Mouse (Mus musculus): ENCODE data around the gene Gcnt1. TPM values are rescaled to one million over a fixed set of nuclear protein-coding genes. Genes with fewer than 3 reads are reported as not detected.

Gene Gcnt1
- 1.1 and 1.5 TPM in 2 replicates for total RNA-seq (2021)
- long read RNA-seq, partial matches to known transcripts, result 0 of 1 reads
- long read RNA-seq, other reads (novel, unspliced or antisense), result 1 of 1 reads

- no peak for DNase-seq
Observed at GRCm38 (mm10) chr19:17372701-17373100, at the start of gene Gcnt1. TSS of gene Gcnt1 (minus strand) at chr19:17372844.

DNA sequence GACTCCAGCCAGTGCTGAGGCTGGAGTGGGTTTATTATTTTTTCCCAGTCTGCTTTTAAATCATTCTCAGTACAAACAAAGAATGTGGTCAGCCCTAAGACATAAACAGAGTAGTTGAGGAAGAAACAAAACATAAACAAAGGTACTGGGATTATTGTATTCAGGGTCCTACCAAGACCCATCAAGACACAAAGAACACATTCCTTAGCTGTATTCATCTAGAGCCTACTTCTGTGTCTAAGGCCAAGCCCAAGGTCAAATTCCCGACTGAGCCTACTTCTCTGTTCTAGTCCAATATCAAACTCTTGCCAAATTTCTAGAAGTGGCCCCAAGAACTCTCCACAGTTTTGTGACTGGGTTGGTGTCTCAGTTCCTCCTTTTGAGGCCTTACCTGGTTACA, 45.2 kb upstream of the Gcnt1 start:
- no peak for DNase-seq

DNA sequence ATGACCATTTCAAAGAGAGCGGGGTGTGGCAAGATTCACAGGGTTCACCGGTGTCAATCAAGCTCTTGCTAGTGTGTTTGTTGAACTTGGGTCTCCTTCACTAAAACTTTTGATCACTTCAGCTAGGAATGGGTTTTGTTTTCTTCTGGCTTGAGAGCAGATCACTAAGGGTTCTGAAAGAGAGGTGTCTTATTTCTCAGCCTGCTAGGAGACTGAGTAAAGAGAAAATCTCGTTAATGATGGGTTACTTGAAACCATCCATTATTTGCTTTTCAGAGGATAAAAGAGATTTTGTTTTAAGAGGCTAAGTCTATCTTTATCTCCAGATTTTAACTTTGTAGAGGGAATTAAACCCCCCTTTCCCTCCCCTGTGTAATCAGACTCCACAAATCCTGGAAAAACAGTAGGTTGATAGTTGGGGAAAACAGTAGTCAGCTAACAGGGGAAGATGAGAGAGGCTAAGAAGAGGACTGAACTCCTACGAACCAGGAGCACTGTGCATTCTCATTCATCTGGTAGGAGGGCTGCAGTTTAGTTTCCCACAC, 40.3 kb upstream of the Gcnt1 start:
- DNase-seq, result no peak

- DNase-seq, result no peak
Observed at GRCm38 (mm10) chr19:17410465-17411065, 37.9 kb upstream of the Gcnt1 start.

- no peak for DNase-seq
Observed at GRCm38 (mm10) chr19:17409351-17409750, 36.7 kb upstream of the Gcnt1 start.

DNA sequence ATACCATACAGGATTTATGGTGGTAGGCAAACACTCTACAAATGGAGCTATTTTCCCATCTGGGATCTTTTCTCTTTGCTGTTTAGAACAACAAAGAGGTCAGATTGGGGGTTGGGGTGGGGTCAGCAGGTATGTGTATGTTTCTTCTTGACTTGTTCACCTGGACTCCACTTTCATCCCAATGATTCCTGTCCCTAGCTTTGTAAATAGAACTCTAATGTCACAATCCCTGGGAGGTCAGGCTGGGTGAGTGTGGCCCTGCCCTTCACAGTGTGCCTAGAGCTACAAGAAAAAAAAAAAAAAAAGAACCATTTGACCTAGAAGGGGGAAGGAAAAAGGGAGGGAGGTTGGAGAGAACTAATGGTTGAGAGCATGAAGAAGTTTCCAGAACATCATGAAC, 35.9 kb upstream of the Gcnt1 start:
- DNase-seq, result no peak

GRCm38 (mm10) chr19:17406823-17407222, 34.2 kb upstream of the Gcnt1 start:
- no peak for DNase-seq

- no peak for DNase-seq
Observed at GRCm38 (mm10) chr19:17403175-17403574, 30.5 kb upstream of the Gcnt1 start.

DNA sequence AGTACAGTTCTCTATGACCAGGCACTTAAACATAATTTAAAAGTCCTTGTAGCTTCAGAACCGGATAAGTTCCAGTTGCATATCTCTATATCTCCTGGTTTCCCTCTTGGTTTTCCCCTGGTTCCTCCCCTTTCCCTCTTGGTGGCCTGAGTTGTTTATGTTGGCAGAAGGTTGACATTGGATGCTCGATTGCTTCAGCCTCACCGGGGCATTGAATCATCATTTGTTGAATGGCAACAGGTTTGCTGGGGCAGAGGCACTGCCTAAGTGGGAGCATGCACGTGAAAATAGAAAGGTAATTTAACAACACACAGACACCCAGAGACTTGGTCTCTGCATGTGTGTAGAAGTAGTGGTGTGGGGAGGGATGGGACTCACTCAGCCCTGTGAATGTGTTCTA, 27.9 kb upstream of the Gcnt1 start:
- no peak for DNase-seq

- no peak for DNase-seq
Observed at GRCm38 (mm10) chr19:17399965-17400364, 27.3 kb upstream of the Gcnt1 start.

- DNase-seq, result no peak
Observed at GRCm38 (mm10) chr19:17397922-17398321, 25.3 kb upstream of the Gcnt1 start.

GRCm38 (mm10) chr19:17396802-17397201, 24.2 kb upstream of the Gcnt1 start:
- DNase-seq, result no peak

DNA sequence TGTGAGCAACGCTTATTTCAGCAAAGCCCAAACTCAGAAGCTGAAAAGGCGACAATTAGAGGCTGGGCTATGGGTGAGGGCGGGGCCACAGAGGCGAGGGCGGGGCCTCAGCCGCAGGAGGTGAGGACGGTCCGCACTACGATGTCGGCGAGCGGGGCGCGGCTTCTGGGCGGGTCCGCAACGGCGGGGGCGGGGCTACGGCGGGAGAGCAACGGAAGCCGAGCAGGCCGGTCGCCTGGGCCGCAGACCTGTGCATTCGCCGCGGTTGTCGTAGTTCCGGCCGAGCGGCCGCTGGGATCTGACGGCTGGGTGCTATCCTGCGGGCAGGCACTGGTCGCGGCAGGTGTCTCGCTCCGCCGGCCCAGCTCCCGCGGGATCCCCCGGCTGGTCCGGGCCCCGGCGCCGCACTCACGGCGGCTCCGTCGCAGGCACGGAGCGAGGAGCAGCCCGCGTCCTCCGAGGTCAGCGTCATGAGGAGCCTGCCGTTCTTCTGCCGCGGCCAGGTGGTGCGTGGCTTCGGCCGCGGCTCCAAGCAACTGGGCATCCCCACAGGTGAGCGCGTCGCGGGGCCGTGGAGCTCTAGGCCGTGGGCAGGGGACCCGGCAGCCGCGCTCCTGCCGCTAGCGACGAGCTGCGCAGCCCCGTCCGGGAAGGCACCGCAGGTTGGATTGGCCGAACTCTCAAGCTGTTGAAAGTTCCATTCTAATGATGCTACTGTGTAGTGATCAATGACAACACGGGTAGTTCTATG, 21.4 kb upstream of the Gcnt1 start, which contains the start of gene Rfk:
Gene Rfk, plus strand, starts transcription at position 203 of the 751 bp plus-strand sequence.
- peak; percentile 98 for DNase-seq

GRCm38 (mm10) chr19:17392866-17393265, 20.2 kb upstream of the Gcnt1 start:
- no peak for DNase-seq

- DNase-seq, result no peak
Observed at GRCm38 (mm10) chr19:17388404-17388803, 15.8 kb upstream of the Gcnt1 start.

GRCm38 (mm10) chr19:17386424-17386823, 13.8 kb upstream of the Gcnt1 start:
- DNase-seq, result no peak

DNA sequence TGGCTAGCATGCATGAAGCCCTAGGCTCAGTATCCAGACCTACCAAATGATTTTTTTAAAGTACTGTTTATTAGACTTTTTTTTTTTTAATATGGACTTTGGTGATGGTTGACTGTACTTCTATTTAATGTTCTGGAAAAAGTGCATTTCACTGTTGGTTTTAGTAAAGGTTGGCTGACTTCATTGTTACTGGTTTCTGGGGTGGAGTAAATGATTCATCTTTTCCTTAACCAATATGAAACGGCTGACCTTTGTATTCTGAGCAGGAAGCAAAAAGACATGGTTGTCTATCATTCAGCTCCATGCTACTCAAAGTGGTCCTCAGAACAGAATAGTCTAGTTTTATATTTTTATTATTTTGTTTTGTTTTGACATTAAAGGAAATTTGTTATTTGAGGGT, 12.8 kb upstream of the Gcnt1 start:
- no peak for DNase-seq

- DNase-seq, result no peak
Observed at GRCm38 (mm10) chr19:17385022-17385421, 12.4 kb upstream of the Gcnt1 start.

DNA sequence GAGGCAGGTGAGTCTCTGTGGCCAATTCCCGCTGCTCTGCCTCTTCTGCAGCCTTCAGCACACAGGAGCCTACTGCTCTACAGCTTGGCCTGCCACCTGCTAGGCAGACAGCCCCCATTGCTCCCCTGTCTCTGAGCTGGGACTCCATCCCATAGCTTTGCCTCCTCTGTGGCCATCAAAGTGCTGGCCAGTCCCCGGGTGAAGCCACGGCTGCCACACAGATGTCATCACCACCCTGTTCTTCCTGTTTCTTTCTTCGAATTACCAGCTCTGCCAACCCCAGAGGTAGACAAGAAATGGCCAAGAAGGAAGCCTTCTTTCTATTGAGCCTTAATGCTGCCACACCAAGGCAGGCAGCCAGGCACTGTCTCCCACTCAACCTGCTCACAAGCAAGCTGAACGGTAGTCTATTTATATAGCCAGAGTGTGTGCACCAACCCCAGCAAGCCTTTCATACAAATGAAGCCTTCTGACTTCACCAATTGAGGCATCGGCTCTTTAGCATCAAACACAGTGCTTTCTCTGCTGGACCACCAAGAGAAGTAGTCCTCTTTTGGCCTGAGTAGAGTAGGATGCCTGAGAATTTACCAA, 10.3 kb upstream of the Gcnt1 start:
- DNase-seq, result no peak

DNA sequence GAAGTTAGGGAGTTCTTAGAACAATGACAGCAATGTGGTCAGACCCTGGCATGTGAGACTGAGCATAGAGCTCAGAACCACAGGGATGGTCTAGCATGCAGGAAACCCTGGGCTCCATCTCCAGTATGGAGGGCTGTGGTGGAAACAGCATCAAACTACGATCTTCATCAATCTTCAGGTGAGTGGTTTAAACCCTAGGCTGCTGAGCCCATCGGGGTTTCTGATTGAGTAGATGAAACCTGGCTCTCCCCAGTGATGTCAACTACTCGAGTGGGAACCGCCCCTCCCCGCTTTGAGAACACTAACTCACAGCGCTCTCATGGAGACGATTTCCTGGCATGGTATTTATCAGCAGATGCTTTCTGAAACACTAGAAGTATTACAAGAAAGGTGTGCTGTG, 7.9 kb upstream of the Gcnt1 start:
- no peak for DNase-seq

DNA sequence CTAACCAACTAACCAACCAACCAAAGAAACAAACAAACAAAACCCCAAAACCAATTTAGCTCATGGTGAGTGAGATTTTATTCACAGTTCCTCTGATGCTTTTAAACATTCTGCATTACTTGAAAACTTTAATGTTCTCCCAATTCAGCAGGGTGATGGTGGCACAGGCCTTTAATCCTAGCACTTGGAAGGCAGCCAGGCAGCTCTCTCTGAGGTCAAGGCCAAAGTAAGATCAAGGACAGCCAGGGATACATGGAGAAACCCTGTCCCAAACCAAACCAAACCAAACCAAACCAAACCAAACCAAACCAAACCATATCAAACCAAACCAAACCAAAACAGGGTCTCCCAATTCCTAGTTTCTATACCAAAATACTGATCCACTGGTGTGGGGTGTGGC, 6.2 kb upstream of the Gcnt1 start:
- no peak for DNase-seq

GRCm38 (mm10) chr19:17369581-17369980, 3.1 kb downstream of the Gcnt1 start:
- DNase-seq, result no peak

DNA sequence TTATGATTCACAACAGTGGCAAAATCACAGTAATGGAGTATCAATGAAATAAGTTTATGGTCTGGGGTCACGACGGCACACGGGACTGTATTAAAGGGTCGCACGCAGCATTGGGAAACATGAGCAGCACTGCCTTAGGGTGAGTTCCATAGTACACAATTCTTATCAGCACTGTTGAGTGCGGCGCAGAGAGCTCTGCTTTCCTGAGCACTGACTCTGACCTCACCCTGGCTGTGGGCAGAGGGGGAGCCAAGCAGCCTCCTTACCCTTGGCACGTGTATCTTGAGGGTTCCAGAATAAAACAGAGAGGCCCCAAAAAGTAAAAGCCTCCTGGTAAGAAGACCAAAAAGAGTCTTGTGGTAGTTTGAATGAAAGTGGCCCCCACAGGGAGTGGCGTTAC, 4.1 kb downstream of the Gcnt1 start:
- no peak for DNase-seq

Measured in adrenal gland, postnatal 25 days (tissue).